In genomic region chr2:19263375-19263774, GRCm38 (mm10) we compare ENCODE assay signal across 10 mouse cellular contexts.
A peak's percentile ranks its signal among the peaks of the same experiment; 100 is the strongest.
DNase-seq lines count a peak whose midpoint lies in the region; ATAC-seq and TF ChIP-seq lines count a peak whose summit lies in the region.
"Had no signal": no experiment of that assay in that cellular context is flagged by ENCODE, and none has a peak within 500 bp of the region (broad histone marks: within the 10 kb centered on the region; RNA-seq: fewer than 3 reads in every experiment).

No protein-coding gene starts in this region.

- H3K9ac ChIP-seq in lung, embryonic 14.5 days, result no peak overlapping the region

- no peak overlapping the region for H3K4me3 ChIP-seq in lung, embryonic 14.5 days (ENCODE audit: low read depth, low read length)
- H3K4me3 ChIP-seq: heart, embryonic 10.5 days had no signal

- H3K27me3 ChIP-seq in lung, embryonic 14.5 days (ENCODE audit: insufficient read depth, low read length), result no peaks in the 10 kb centered on the region
- H3K27me3 ChIP-seq in splenic B cell, adult 2 months (ENCODE audit: control insufficient read depth, insufficient read depth, low read length, poor library complexity, severe bottlenecking), result no peaks in the 10 kb centered on the region

- no peaks in the 10 kb centered on the region for H3K36me3 ChIP-seq in lung, embryonic 14.5 days (ENCODE audit: insufficient read depth)
- H3K36me3 ChIP-seq in splenic B cell, adult 2 months (ENCODE audit: control insufficient read depth, insufficient read depth, low read length, poor library complexity, severe bottlenecking), result no peaks in the 10 kb centered on the region
- H3K36me3 ChIP-seq: heart, embryonic 10.5 days had no signal

- intact Hi-C loops in heart, postnatal 10 days (cut with DNase I), result no loop called here
- intact Hi-C loops in heart, postnatal 14 days (cut with DNase I), result no loop called here

- H3K4me1 ChIP-seq in lung, embryonic 14.5 days (ENCODE audit: insufficient read depth), result no peaks in the 10 kb centered on the region
- H3K4me1 ChIP-seq: heart, embryonic 10.5 days had no signal

- H3K4me2 ChIP-seq in lung, embryonic 14.5 days, result no peak overlapping the region

- peak; percentile 46 for TF ChIP-seq CTCF in lung, embryonic 14.5 days (IDR thresholded peaks at IDR 0.05; ENCODE audit: low read depth)

- WGBS in lung, embryonic 14.5 days, result 43% methylated on average over 5 of the region's 5 CpGs

- peak; percentile 8 to 10 for DNase-seq in heart, postnatal 10 days
- DNase-seq in heart, postnatal 14 days, result no peak
- DNase-seq in lung, embryonic 14.5 days, result peak; percentile 46
- no peak for DNase-seq in lung, adult 18-20 months
- peak; percentile 32 for DNase-seq in ZHBTc4 (ENCODE audit: low read depth, low spot score)
- peak; percentile 45 for DNase-seq in splenic B cell, adult 2 months (ENCODE audit: low read depth, low spot score)
- no peak for DNase-seq in yolk sac, embryonic 10.5 days (ENCODE audit: low spot score)
- no peak for DNase-seq in frontal cortex, postnatal 36 days (ENCODE audit: low spot score in 2 of 2)

- H3K27ac ChIP-seq in lung, embryonic 14.5 days (ENCODE audit: low read depth), result no peak overlapping the region
- H3K27ac ChIP-seq: heart, embryonic 10.5 days had no signal

- H3K9me3 ChIP-seq in lung, embryonic 14.5 days (ENCODE audit: low read depth, low read length), result no peaks in the 10 kb centered on the region
- H3K9me3 ChIP-seq: heart, embryonic 10.5 days had no signal

- ATAC-seq in lung, embryonic 14.5 days (ENCODE audit: insufficient read depth), result no peak
- ATAC-seq: Patski had no signal

Comparison
In these comparisons a context has a peak if more than half of its experiments do, and no peak if none do; other contexts are left out.
1. DNase-seq: peak in heart, postnatal 10 days (2 of 2), lung, embryonic 14.5 days (single experiment), ZHBTc4 (single experiment) and splenic B cell, adult 2 months (single experiment); none in heart, postnatal 14 days (0 of 2), lung, adult 18-20 months (0 of 2), yolk sac, embryonic 10.5 days (single experiment) and frontal cortex, postnatal 36 days (0 of 2).